Mouse (Mus musculus) heart, postnatal 0 days (tissue): ENCODE data around the gene Arnt2.

ENCODE experiments used
- CTCF ChIP-seq: IDR thresholded peaks from 2 replicates; pipeline ENCODE4 v1.5.1; 2016; ENCODE audit warnings: antibody characterized with exemption, control low read depth, low read depth
- EP300 ChIP-seq: IDR thresholded peaks from 2 replicates; pipeline ENCODE4 v1.6.1; 2016; ENCODE audit warnings: antibody characterized with exemption, low read depth

- TF ChIP-seq CTCF (no peak), EP300 (no peak)
Observed at GRCm38 (mm10) chr7:84386472-84386871, 23.5 kb downstream of the Arnt2 start.
